In the genomic region with DNA sequence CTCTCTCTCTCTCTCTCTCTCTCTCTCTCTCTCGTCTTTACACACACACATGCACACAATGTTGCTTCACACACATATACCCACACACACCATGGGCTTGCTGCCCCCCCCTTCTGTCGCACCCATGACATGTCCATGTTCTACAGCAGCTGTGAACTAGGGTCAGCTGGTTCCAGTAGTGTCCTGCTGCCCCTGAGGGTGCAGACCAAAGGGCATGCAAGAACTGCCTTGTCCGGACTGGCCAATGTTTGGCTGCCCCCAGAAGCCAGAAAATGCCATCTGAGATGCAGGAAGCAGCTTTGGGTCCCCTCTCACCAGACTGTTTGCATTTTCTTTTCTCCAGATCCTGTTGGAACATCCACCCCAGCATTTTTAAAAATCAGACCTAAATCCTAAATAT, we compare ENCODE assay signal across 9 mouse cellular contexts. TPM values are rescaled to one million over a fixed set of nuclear protein-coding genes. Genes with fewer than 3 reads are reported as not detected.
DNase-seq lines count a peak whose midpoint lies in the region; ATAC-seq lines count a peak whose summit lies in the region.
"Had no signal": no experiment of that assay in that cellular context is flagged by ENCODE, and none has a peak within 500 bp of the region (broad histone marks: within the 10 kb centered on the region; RNA-seq: fewer than 3 reads in every experiment).

No protein-coding gene starts in this region.

- DNase-seq in cerebellum, postnatal 10 days, result peak; percentile 63 to 70
- no peak for DNase-seq in kidney, adult 11 months
- peak; percentile 64 to 69 for DNase-seq in cerebellum, postnatal 25 days
- no peak for DNase-seq in thymus, postnatal 36 days
- DNase-seq in layer of hippocampus, adult 9-11 months, result no peak
- DNase-seq: B cell, adult 2 months had no signal

- no peak for ATAC-seq in cerebellum, adult (ENCODE audit: insufficient number of reproducible peaks, low FRiP score, low TSS enrichment)
- ATAC-seq in kidney, embryonic 16.5 days (ENCODE audit: low FRiP score, low TSS enrichment), result no peak
- no peak for ATAC-seq in limb, embryonic 13.5 days (ENCODE audit: low FRiP score, low read depth)

- no peaks in the 10 kb centered on the region for H3K36me3 ChIP-seq in kidney, embryonic 16.5 days (ENCODE audit: insufficient read depth, low read length)
- peaks cover 42% of the 10 kb centered on the region for H3K36me3 ChIP-seq in limb, embryonic 13.5 days

- H3K9ac ChIP-seq in kidney, embryonic 16.5 days (replicated peaks; ENCODE audit: low read length), result no peak overlapping the region
- H3K9ac ChIP-seq in limb, embryonic 13.5 days, result peak overlapping the region; percentile 50; the same call in 1 of the 2 replicates

- peaks cover 47% of the 10 kb centered on the region for H3K4me1 ChIP-seq in kidney, embryonic 16.5 days (ENCODE audit: insufficient read depth, low read length)
- H3K4me1 ChIP-seq in limb, embryonic 13.5 days, result peaks cover 70% of the 10 kb centered on the region

- peak overlapping the region; percentile 13; the same call in 1 of the 2 replicates for H3K4me3 ChIP-seq in kidney, embryonic 16.5 days (ENCODE audit: low read length)
- peak overlapping the region; percentile 43 for H3K4me3 ChIP-seq in limb, embryonic 13.5 days

- peak overlapping the region; percentile 52 for H3K4me2 ChIP-seq in kidney, embryonic 16.5 days (replicated peaks; ENCODE audit: low read depth, low read length)
- peak overlapping the region; percentile 68 for H3K4me2 ChIP-seq in limb, embryonic 13.5 days (replicated peaks)

- no peaks in the 10 kb centered on the region for H3K9me3 ChIP-seq in kidney, embryonic 16.5 days (ENCODE audit: low read length)
- no peaks in the 10 kb centered on the region for H3K9me3 ChIP-seq in limb, embryonic 13.5 days

- no peak overlapping the region for H3K27ac ChIP-seq in kidney, embryonic 16.5 days (ENCODE audit: low read length)
- H3K27ac ChIP-seq in limb, embryonic 13.5 days, result no peak overlapping the region

- H3K27me3 ChIP-seq in kidney, embryonic 16.5 days (ENCODE audit: insufficient read depth, low read length), result peaks cover 94% of the 10 kb centered on the region
- peaks cover 44% of the 10 kb centered on the region for H3K27me3 ChIP-seq in limb, embryonic 13.5 days

- 7% methylated on average over 2 of the region's 3 CpGs for WGBS in kidney, embryonic 16.5 days
- WGBS in limb, embryonic 13.5 days, result 11% methylated on average over 2 of the region's 3 CpGs

RNA-seq across cellular contexts. Expression of a gene that starts 27.5 kb away (rescaled TPM):
- polyA plus RNA-seq in kidney, embryonic 16.5 days (2015; fragmentation: Nextera tagmentation; extraction: Ambion mirVana), result 14.8 and 15.9 TPM in 2 replicates
- polyA plus RNA-seq in limb, embryonic 13.5 days (2015; fragmentation: Nextera tagmentation; extraction: Ambion mirVana), result 46.9 and 48.0 TPM in 2 replicates

RNA-seq across cellular contexts. Expression of a gene that starts 49.8 kb away (rescaled TPM):
- polyA plus RNA-seq in kidney, embryonic 16.5 days (2015; fragmentation: Nextera tagmentation; extraction: Ambion mirVana), result 2.3 and 2.8 TPM in 2 replicates
- 7.1 and 9.8 TPM in 2 replicates for polyA plus RNA-seq in limb, embryonic 13.5 days (2015; fragmentation: Nextera tagmentation; extraction: Ambion mirVana)

RNA-seq across cellular contexts. Expression of a gene that starts 50.0 kb away (rescaled TPM):
- polyA plus RNA-seq in kidney, embryonic 16.5 days (2015; fragmentation: Nextera tagmentation; extraction: Ambion mirVana), result 6.6 and 9.0 TPM in 2 replicates
- polyA plus RNA-seq in limb, embryonic 13.5 days (2015; fragmentation: Nextera tagmentation; extraction: Ambion mirVana), result 6.3 TPM in 2 replicates

RNA-seq across cellular contexts. Expression of a gene that starts 58.7 kb away (rescaled TPM):
- polyA plus RNA-seq in kidney, embryonic 16.5 days (2015; fragmentation: Nextera tagmentation; extraction: Ambion mirVana), result 49.7 and 51.6 TPM in 2 replicates
- 48.1 and 48.4 TPM in 2 replicates for polyA plus RNA-seq in limb, embryonic 13.5 days (2015; fragmentation: Nextera tagmentation; extraction: Ambion mirVana)

Comparison
In these comparisons a context has a peak if more than half of its experiments do, and no peak if none do; other contexts are left out.
1. DNase-seq: peak in cerebellum, postnatal 10 days (2 of 2) and cerebellum, postnatal 25 days (2 of 2); none in kidney, adult 11 months (single experiment), thymus, postnatal 36 days (0 of 2) and layer of hippocampus, adult 9-11 months (single experiment).